Mouse (Mus musculus): ENCODE results near the gene Dok1. TPM values are rescaled to one million over a fixed set of nuclear protein-coding genes. Genes with fewer than 3 reads are reported as not detected.

Gene Dok1
- polyA plus RNA-seq (2015; fragmentation: Nextera tagmentation; extraction: Ambion mirVana), result 2.0 and 2.1 TPM in 2 replicates

DNA sequence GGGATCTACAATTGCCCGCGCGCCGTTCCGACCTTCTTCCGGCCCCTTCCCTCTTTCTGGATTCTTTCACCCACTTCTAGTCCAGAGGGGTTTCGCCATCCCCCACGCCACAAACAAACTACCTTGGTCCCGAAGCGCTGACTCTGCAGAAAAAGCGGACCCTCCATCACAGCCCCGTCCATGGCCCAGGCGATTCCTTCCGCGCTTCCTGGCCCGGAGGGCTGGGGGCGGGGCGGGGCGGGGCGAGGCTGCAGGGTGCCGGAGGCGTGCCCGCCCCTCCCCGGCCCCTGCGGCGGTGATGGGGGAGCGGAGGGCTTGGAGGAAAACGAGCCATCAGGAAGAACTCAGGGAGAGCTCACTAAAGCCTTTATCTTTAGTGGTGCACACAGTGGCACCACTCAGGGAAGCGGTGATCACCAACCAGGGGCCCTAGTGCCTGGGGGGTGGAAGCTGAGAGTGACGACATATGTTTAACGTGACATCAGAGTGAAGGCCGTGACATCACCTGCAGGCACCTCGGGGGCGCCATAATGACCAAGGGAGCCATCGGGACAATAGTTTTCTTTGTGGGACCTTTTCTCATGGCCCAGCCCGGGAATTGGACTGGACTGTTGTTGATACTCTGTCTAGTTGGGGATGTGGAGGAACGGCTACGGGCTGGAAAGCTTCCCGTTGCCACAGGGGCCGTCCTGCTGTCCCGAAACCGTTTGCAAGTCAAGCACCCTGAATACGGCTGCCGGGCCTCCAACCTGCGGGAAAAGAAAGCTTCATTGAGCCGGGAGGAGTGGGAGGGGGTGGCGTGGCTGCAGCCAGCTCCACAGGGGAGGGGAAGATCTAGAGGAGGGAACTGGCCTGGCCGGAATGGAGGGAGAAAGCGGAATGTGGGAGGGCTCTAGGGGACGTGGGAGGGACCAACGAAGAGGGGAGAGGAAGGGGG is at the start of gene Dok1, which contains the start of gene Loxl3:
Dok1 (minus strand) TSS at position 223 of the 937 bp plus-strand sequence.
Loxl3 (plus strand) TSS at position 925 of the 937 bp plus-strand sequence.
- no peaks in the 10 kb centered on the region for H3K36me3 ChIP-seq (ENCODE audit: control insufficient read depth, insufficient read depth)
- H3K4me2 ChIP-seq (ENCODE audit: low read length), result peak within 1 kb of the TSS; percentile 61
- peaks cover 25% of the 10 kb centered on the region for H3K4me1 ChIP-seq (replicated peaks; ENCODE audit: control insufficient read depth, insufficient read depth, low read length)
- H3K27me3 ChIP-seq (replicated peaks; ENCODE audit: control insufficient read depth, insufficient read depth, low read length), result peaks cover 20% of the 10 kb centered on the region
- ATAC-seq, result peak; percentile 75
- H3K9me3 ChIP-seq (ENCODE audit: control insufficient read depth, low read length), result no peaks in the 10 kb centered on the region
- 0 out of 2 replicates have a peak within 1 kb of the TSS, but pooled peaks have one; percentile 16 for H3K27ac ChIP-seq (ENCODE audit: low read length)
- H3K4me3 ChIP-seq (replicated peaks; ENCODE audit: low read length), result peak within 1 kb of the TSS; percentile 45
- WGBS, result under 1% methylated on average over 46 of the region's 51 CpGs
- H3K9ac ChIP-seq (replicated peaks; ENCODE audit: low read depth, low read length), result peak within 1 kb of the TSS; percentile 27

DNA sequence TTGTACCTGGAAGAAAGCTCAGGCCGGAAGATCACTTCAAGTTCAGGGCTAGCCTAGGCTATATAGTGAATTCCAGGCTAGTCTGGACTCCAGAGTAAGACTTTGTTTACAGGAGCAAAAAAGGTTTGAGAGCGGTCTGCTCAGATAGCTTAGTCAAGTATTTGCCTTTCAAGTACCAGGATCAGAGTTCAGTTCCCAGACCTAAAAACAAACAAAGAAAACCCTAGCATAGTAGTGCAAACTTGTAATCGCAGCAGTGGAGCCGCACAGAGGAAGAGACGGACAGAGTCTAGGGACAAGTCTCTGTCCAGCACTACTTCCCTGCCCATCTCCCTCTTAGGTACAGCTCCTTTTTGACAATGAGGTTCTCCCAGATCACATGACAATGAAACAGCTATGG is 46.9 kb upstream of the Dok1 start:
- H3K36me3 ChIP-seq (ENCODE audit: control insufficient read depth, insufficient read depth), result peaks cover 8% of the 10 kb centered on the region
- no peaks in the 10 kb centered on the region for H3K9me3 ChIP-seq (ENCODE audit: control insufficient read depth, low read length)
- H3K4me2 ChIP-seq (ENCODE audit: low read length), result no peak overlapping the region
- H3K9ac ChIP-seq (replicated peaks; ENCODE audit: low read depth, low read length), result no peak overlapping the region
- peaks cover 39% of the 10 kb centered on the region for H3K27me3 ChIP-seq (replicated peaks; ENCODE audit: control insufficient read depth, insufficient read depth, low read length)
- H3K4me3 ChIP-seq (replicated peaks; ENCODE audit: low read length), result no peak overlapping the region
- 95% methylated on average over 5 of the region's 5 CpGs for WGBS
- no peak overlapping the region for H3K27ac ChIP-seq (ENCODE audit: low read length)
- H3K4me1 ChIP-seq (replicated peaks; ENCODE audit: control insufficient read depth, insufficient read depth, low read length), result peaks cover 21% of the 10 kb centered on the region
- no peak for ATAC-seq

DNA sequence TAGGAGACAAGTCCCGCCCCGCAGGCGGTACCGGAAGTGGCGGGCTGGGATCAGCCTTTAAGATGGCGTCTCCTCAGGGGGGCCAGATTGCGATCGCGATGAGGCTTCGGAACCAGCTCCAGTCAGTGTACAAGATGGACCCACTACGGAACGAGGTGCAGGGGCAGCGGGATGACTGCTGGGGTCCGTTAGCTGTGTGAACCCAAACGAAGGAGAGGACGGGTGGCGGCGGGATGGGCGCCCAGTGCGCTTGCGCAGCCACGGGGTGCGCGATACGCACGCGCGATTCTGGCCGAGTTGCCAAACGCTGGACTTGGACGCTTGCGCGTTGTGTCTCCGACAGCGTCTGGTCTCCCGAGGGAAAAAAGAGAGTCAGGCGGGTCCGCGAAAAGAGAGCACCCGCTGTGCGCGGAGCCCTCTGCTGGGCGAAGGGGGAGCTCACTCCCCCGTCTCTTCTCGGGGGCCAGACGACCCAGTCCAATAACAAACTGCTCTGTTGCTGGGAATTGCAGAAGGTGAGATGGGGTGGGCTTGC is 45.1 kb upstream of the Dok1 start:
- peak overlapping the region; percentile 84 for H3K4me2 ChIP-seq (ENCODE audit: low read length)
- peak overlapping the region; percentile 94 for H3K27ac ChIP-seq (ENCODE audit: low read length)
- peak overlapping the region; percentile 85 for H3K4me3 ChIP-seq (replicated peaks; ENCODE audit: low read length)
- no peaks in the 10 kb centered on the region for H3K9me3 ChIP-seq (ENCODE audit: control insufficient read depth, low read length)
- H3K36me3 ChIP-seq (ENCODE audit: control insufficient read depth, insufficient read depth), result peaks cover 8% of the 10 kb centered on the region
- peaks cover 21% of the 10 kb centered on the region for H3K4me1 ChIP-seq (replicated peaks; ENCODE audit: control insufficient read depth, insufficient read depth, low read length)
- peak; percentile 94 for ATAC-seq
- WGBS, result 0% methylated on average over 46 of the region's 46 CpGs
- H3K27me3 ChIP-seq (replicated peaks; ENCODE audit: control insufficient read depth, insufficient read depth, low read length), result peaks cover 40% of the 10 kb centered on the region
- peak overlapping the region; percentile 88 for H3K9ac ChIP-seq (replicated peaks; ENCODE audit: low read depth, low read length)

DNA sequence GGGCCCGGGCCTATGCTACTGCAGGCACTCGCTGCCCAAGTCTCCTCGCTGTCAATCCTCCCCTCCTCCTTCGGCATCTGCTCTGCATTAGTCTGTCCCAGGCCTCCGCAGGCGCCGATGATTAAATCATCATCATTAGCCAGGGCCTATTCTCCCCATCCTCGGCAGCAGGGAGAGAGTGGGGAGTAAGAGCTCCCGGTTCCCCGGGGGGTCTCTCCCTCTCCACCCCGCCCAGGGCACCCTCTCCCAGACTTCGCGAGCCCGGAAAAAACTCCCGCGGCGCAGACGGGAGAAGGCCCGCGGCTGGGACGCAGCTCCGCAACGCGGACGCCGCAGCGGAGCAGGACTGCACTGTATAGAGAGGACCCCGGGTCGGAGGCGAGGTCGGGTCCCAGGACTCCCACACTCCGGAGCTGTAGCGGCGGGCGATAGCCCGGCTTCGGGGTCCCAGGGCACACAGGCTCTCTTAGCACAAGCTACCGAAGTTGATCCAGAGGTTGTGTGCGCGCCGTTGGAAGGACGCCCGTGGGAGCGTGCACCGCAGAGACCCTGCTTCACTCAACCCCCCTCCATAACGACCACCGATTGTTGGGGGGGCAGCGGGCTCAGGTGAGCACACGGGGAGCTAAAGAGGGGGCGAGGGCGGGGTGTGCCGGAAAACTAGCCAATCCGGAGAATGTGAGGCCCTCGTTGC is 44.5 kb upstream of the Dok1 start, which contains the start of gene Pcgf1:
Pcgf1 (plus strand) TSS at position 240 of the 694 bp plus-strand sequence.
- Histone ChIP-seq H3K4me1 (replicated peaks; ENCODE audit: control insufficient read depth, insufficient read depth, low read length) (peaks cover 21% of the 10 kb centered on the region), H3K9ac (replicated peaks; ENCODE audit: low read depth, low read length) (peak within 1 kb of the TSS; percentile 88), H3K36me3 (ENCODE audit: control insufficient read depth, insufficient read depth) (peaks cover 8% of the 10 kb centered on the region), H3K4me2 (ENCODE audit: low read length) (peak within 1 kb of the TSS; percentile 96), H3K27ac (ENCODE audit: low read length) (peak within 1 kb of the TSS; percentile 94), H3K27me3 (replicated peaks; ENCODE audit: control insufficient read depth, insufficient read depth, low read length) (peaks cover 36% of the 10 kb centered on the region), H3K9me3 (ENCODE audit: control insufficient read depth, low read length) (no peaks in the 10 kb centered on the region), H3K4me3 (replicated peaks; ENCODE audit: low read length) (peak within 1 kb of the TSS; percentile 85)
- WGBS, result 0% methylated on average over 54 of the region's 54 CpGs
- ATAC-seq, result peak; percentile 75

DNA sequence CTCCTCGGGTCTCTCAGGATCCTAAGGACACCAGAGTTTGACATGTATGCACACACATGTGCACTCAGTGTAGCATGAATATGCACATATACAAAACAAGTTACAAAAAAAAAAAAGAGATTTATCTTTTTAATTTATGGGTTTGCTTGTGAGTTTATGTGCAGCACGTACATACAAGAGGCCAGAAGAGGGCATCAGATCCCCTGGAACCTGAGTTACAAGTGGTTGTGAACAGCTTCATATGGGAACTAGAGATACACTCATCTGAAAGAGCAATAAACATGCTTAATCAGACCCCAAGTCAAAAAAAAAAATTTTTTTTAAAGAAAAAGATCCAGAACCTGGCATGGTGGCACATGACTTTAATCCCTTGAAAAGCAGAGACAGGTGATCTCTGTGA is 41.7 kb upstream of the Dok1 start:
- Histone ChIP-seq H3K4me3 (replicated peaks; ENCODE audit: low read length) (no peak overlapping the region), H3K27me3 (replicated peaks; ENCODE audit: control insufficient read depth, insufficient read depth, low read length) (peaks cover 51% of the 10 kb centered on the region), H3K9me3 (ENCODE audit: control insufficient read depth, low read length) (no peaks in the 10 kb centered on the region), H3K36me3 (ENCODE audit: control insufficient read depth, insufficient read depth) (no peaks in the 10 kb centered on the region), H3K4me2 (ENCODE audit: low read length) (no peak overlapping the region), H3K27ac (ENCODE audit: low read length) (no peak overlapping the region), H3K9ac (replicated peaks; ENCODE audit: low read depth, low read length) (no peak overlapping the region), H3K4me1 (replicated peaks; ENCODE audit: control insufficient read depth, insufficient read depth, low read length) (peaks cover 27% of the 10 kb centered on the region)
- 25% methylated on average over 2 of the region's 2 CpGs for WGBS
- ATAC-seq, result no peak

DNA sequence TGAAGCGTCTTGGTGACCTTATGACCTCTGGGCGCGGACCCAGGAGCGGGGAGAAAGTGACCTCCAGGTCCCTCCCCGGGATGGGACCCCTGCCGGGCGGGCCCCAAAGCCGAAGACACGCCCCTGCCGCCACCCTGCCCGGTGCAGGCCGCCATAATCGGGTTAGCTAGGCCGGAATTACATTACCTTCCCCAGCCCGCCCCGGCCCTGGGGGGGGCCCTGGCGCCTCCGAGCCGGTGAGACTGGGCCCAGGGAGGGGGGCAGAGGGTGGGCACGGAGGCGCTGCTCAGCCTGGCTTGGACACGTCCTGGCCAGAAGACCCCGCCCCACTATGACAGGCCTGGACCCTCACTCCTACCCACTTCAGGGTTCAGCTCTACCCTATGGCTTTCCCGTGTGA is 37.9 kb upstream of the Dok1 start:
- no peak overlapping the region for H3K4me3 ChIP-seq (replicated peaks; ENCODE audit: low read length)
- H3K36me3 ChIP-seq (ENCODE audit: control insufficient read depth, insufficient read depth), result no peaks in the 10 kb centered on the region
- no peaks in the 10 kb centered on the region for H3K9me3 ChIP-seq (ENCODE audit: control insufficient read depth, low read length)
- WGBS, result 1% methylated on average over 23 of the region's 24 CpGs
- no peak overlapping the region for H3K27ac ChIP-seq (ENCODE audit: low read length)
- H3K27me3 ChIP-seq (replicated peaks; ENCODE audit: control insufficient read depth, insufficient read depth, low read length), result peaks cover 80% of the 10 kb centered on the region
- ATAC-seq, result no peak
- H3K4me2 ChIP-seq (ENCODE audit: low read length), result no peak overlapping the region
- H3K4me1 ChIP-seq (replicated peaks; ENCODE audit: control insufficient read depth, insufficient read depth, low read length), result peaks cover 18% of the 10 kb centered on the region
- H3K9ac ChIP-seq (replicated peaks; ENCODE audit: low read depth, low read length), result no peak overlapping the region

DNA sequence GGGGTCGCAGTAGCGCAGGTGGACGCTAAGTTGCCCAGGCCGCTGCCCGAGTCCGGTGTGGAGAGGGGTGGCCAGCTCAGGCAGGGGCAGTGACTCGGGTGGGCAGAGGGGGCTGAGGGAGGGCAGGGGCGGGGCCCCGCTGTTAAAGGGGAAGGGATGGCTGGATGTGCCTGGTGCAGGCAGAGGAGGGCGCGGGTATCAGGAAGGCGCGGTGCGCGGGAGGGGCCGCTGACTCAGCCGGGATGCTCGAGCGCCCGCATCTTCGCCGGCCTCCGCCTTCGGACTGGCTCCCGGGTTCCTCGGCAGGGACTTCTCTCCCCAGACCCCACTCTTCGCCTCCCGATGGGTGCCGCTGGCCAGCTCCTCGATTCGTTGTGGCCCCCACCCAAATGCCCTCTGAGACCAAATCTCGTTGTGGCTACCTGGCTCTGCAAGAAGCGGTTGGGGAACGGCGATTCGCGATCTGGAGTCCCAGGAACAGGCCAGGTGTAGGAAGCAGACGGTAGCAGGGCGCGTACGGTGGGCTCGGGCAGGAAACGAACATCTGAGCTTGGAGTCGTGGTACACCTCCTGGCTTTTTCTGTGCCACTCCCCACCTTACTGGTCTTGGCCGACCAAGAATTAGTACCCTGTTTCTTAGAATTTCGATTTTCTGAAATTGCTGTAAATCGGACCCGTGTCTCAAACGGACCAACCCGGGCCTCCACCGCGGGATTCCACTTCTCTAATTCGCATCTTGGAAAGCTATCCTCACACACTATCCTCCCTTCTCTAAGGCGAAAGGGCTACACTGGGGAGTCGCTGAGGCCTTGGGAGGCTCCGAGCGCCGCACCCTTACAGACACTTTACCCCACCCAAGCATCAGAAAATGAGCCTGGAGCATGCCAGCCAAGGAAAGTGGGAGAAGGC is 37.3 kb upstream of the Dok1 start:
- no peak overlapping the region for H3K4me2 ChIP-seq (ENCODE audit: low read length)
- WGBS, result under 1% methylated on average over 51 of the region's 58 CpGs
- no peak for ATAC-seq

DNA sequence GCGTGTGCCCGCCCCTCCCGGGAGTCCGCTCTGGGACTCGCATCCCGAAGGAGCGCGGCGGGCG is 36.8 kb upstream of the Dok1 start, which contains the start of gene Tlx2:
Tlx2 (minus strand) TSS at position 47 of the 64 bp plus-strand sequence.
- no peak for ATAC-seq
- no peak within 1 kb of the TSS for H3K4me2 ChIP-seq (ENCODE audit: low read length)

More for the DNA sequence above, 37.3 kb upstream of the Dok1 start:
- Histone ChIP-seq H3K4me1 (replicated peaks; ENCODE audit: control insufficient read depth, insufficient read depth, low read length) (peaks cover 18% of the 10 kb centered on the region), H3K9me3 (ENCODE audit: control insufficient read depth, low read length) (no peaks in the 10 kb centered on the region), H3K9ac (replicated peaks; ENCODE audit: low read depth, low read length) (no peak overlapping the region), H3K4me3 (replicated peaks; ENCODE audit: low read length) (no peak overlapping the region), H3K27me3 (replicated peaks; ENCODE audit: control insufficient read depth, insufficient read depth, low read length) (peaks cover 80% of the 10 kb centered on the region), H3K36me3 (ENCODE audit: control insufficient read depth, insufficient read depth) (no peaks in the 10 kb centered on the region), H3K27ac (ENCODE audit: low read length) (no peak overlapping the region)

More for the DNA sequence above, 36.8 kb upstream of the Dok1 start, which contains the start of gene Tlx2:
- H3K27ac ChIP-seq (ENCODE audit: low read length), result no peak within 1 kb of the TSS
- peaks cover 18% of the 10 kb centered on the region for H3K4me1 ChIP-seq (replicated peaks; ENCODE audit: control insufficient read depth, insufficient read depth, low read length)
- no peak within 1 kb of the TSS for H3K9ac ChIP-seq (replicated peaks; ENCODE audit: low read depth, low read length)
- peaks cover 79% of the 10 kb centered on the region for H3K27me3 ChIP-seq (replicated peaks; ENCODE audit: control insufficient read depth, insufficient read depth, low read length)
- H3K36me3 ChIP-seq (ENCODE audit: control insufficient read depth, insufficient read depth), result no peaks in the 10 kb centered on the region
- H3K4me3 ChIP-seq (replicated peaks; ENCODE audit: low read length), result no peak within 1 kb of the TSS
- 0% methylated on average over 8 of the region's 10 CpGs for WGBS
- no peaks in the 10 kb centered on the region for H3K9me3 ChIP-seq (ENCODE audit: control insufficient read depth, low read length)

All from forebrain, embryonic 16.5 days (tissue).